Mouse (Mus musculus) skeletal muscle tissue, postnatal 0 days (tissue): Measurements from ENCODE around the gene Sirt4. TPM values are rescaled to one million over a fixed set of nuclear protein-coding genes. Genes with fewer than 3 reads are reported as not detected.

Source experiments
- polyA plus RNA-seq: library from polyadenylated mRNA; unstranded; fragments of >200 nt; fragmentation: Nextera tagmentation; extraction: Ambion mirVana; gene quantifications from 2 replicates; pipeline ENCODE4 v1.2.1, GENCODE M21; 2015

Gene Sirt4
- polyA plus RNA-seq = 20.6 and 24.7 TPM in 2 replicates

DNA sequence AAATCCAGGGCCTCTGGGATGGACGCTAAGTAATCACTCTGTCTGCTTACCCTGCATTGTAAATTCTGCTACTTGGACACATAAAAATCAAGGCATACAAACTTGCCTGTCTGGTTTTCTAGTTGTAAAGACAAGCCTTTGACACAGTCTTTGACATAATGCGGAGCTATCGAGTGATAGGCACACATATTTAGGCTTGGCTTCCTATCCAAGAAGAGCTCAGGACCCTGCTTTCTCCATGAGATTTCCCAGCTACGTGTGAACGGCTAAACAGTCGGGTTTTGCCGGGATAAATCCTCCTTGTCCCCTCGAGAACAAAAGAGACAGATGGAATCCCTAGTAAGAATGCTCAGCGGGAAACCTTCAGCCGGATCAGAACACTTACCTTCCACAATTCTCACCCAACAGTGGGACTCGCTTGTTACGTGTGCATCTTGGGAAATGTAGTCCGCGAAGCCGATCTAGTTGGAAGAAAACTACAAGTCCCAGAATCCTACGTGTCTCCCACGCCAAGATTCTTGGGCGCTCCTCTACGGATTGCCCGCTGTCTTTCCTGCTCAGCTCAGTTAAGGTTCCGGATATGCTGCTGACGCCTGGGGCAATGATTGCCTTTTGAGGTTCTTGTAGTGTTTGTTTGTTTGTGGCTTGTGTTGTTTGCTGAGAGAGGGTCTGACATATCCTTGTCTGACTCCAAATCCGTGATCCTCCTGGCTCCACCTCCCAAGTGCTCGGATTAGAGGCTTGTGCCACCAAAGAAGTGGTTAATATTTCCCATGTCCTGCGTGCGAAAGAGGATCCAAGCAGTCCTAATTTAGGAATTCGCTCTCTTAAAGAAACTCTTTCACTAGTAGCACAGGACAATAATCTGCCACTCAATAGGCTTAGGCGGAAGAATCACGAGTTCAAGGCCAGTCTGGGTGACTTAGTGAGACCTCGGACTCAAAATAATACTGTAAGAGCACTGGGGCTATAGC, at the start of gene Sirt4:
Gene Sirt4, minus strand, starts transcription at position 779 of the 974 bp plus-strand sequence.

GRCm38 (mm10) chr5:115506454-115507201, 22.1 kb upstream of the Sirt4 start, which contains the start of gene Pxn:
Pxn (plus strand) TSS chr5:115506676.

GRCm38 (mm10) chr5:115465642-115466420, 18.7 kb downstream of the Sirt4 start, which contains the start of gene Pla2g1b:
Pla2g1b (plus strand) TSS chr5:115466262.

GRCm38 (mm10) chr5:115429359-115430186, 55.0 kb downstream of the Sirt4 start, which contains the start of gene Msi1:
Msi1 (plus strand) TSS chr5:115429599.

Other genes starting within 250 kb of the Sirt4 start
- 48.9 and 59.9 TPM in 2 replicates for gene Pop5, start 248.9 kb downstream of the Sirt4 start, polyA plus RNA-seq
- 97.3 and 98.4 TPM in 2 replicates for gene Rnf10, start 211.8 kb downstream of the Sirt4 start, polyA plus RNA-seq
- 89.5 and 90.2 TPM in 2 replicates for gene Coq5, start 205.1 kb downstream of the Sirt4 start, polyA plus RNA-seq
- gene Dynll1, start 183.7 kb downstream of the Sirt4 start, polyA plus RNA-seq = 565 and 667 TPM in 2 replicates
- 65.4 and 86.5 TPM in 2 replicates for gene Srsf9, start 157.5 kb downstream of the Sirt4 start, polyA plus RNA-seq
- 18.5 and 20.5 TPM in 2 replicates for gene Gatc, start 143.5 kb downstream of the Sirt4 start, polyA plus RNA-seq
- 35.3 and 37.8 TPM in 2 replicates for gene Triap1, start 143.5 kb downstream of the Sirt4 start, polyA plus RNA-seq
- gene Cox6a1, start 135.7 kb downstream of the Sirt4 start, polyA plus RNA-seq = 668 and 861 TPM in 2 replicates
- gene Msi1, start 55.1 kb downstream of the Sirt4 start, polyA plus RNA-seq = 1.0 and 1.1 TPM in 2 replicates
- gene Pla2g1b, start 18.5 kb downstream of the Sirt4 start, polyA plus RNA-seq = not detected in 2 replicates
- gene Pxn, start 22.0 kb upstream of the Sirt4 start, polyA plus RNA-seq = 50.9 and 53.6 TPM in 2 replicates
- 865 and 914 TPM in 2 replicates for gene Rplp0, start 74.7 kb upstream of the Sirt4 start, polyA plus RNA-seq
- gene Gcn1l1, start 80.5 kb upstream of the Sirt4 start, polyA plus RNA-seq = 12.7 and 13.8 TPM in 2 replicates
- 12.3 and 12.5 TPM in 2 replicates for gene Rab35, start 147.2 kb upstream of the Sirt4 start, polyA plus RNA-seq
- 6.7 and 8.8 TPM in 2 replicates for gene Bicdl1, start 246.9 kb upstream of the Sirt4 start, polyA plus RNA-seq